Mouse (Mus musculus): ENCODE measurements around the gene Grap2.

DNA sequence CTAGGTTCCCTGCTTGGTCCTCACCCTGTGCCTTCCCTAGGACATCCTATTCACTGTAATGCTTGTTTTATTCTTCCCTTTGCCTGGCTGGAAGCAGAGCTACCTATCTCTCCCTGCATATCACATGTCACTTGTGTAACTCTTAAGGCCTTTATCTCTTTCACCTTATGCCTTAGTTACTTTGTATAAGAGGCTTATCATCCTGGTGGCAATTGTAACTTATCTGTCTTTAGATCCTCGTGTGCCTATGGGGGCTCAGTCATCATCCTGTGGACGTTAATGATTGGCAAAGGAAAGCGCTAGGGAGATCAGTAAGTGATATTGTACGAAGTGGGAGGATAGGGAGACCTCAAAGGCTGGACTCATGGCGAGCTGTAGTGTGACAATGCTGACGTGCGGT is 116.1 kb downstream of the Grap2 start:
- TF ChIP-seq CTCF (IDR thresholded peaks at IDR 0.05; ENCODE audit: low read depth) (no peak), EP300 (IDR thresholded peaks at IDR 0.05; ENCODE audit: low read depth) (no peak)

Data from liver, postnatal 0 days (tissue).